Mouse (Mus musculus) macrophage (primary cell): ENCODE results near the gene Ncf1. TPM values are rescaled to one million over a fixed set of nuclear protein-coding genes. Genes with fewer than 3 reads are reported as not detected.
A peak's percentile ranks its signal among the peaks of the same experiment; 100 is the strongest.

Experiments used
- H3K27ac ChIP-seq: fragments of 350-480 bp; formaldehyde crosslinking; 2 replicates; pipeline ENCODE4 v1.9.0; 2021
- H3K36me3 ChIP-seq: fragments of 350-480 bp; formaldehyde crosslinking; 2 replicates; pipeline ENCODE4 v1.9.0; 2021; ENCODE audit errors: inconsistent target
- H3K4me3 ChIP-seq: fragments of 350-480 bp; formaldehyde crosslinking; 2 replicates; pipeline ENCODE4 v1.9.0; 2021; ENCODE audit errors: inconsistent target
- H3K79me2 ChIP-seq: fragments of 350-480 bp; formaldehyde crosslinking; 2 replicates; pipeline ENCODE4 v1.9.0; 2021; ENCODE audit errors: inconsistent target
- WGBS: methylation state at CpG from one replicate; pipeline ENCODE4 v1.1.7; 2026; ENCODE audit warnings: inconsistent platforms; ENCODE audit not compliant: missing documents; 5-methylcytosine and 5-hydroxymethylcytosine counted together
- polyA plus RNA-seq: library from polyadenylated mRNA; stranded (reverse); fragments of 250-400 nt; gene quantifications from 3 replicates; pipeline ENCODE4 v1.2.4, GENCODE M21; 2018; ENCODE audit warnings: inconsistent platforms

Ncf1 gene
- polyA plus RNA-seq, 1 experiment from 2014 or later, result 181 TPM

- Histone ChIP-seq H3K36me3 (peaks cover 43% of the 10 kb centered on the region), H3K79me2 (no peaks in the 10 kb centered on the region), H3K4me3 (no peak overlapping the region), H3K27ac (no peak overlapping the region)
- 71% methylated on average over 3 of the region's 3 CpGs for WGBS
Observed at GRCm38 (mm10) chr5:134236241-134236640, 6.8 kb upstream of the Ncf1 start.

- 62% methylated on average over 6 of the region's 6 CpGs for WGBS
- Histone ChIP-seq H3K27ac (no peak overlapping the region), H3K79me2 (no peaks in the 10 kb centered on the region), H3K4me3 (no peak overlapping the region), H3K36me3 (peaks cover 32% of the 10 kb centered on the region)
Observed at GRCm38 (mm10) chr5:134235111-134235510, 5.7 kb upstream of the Ncf1 start.

DNA sequence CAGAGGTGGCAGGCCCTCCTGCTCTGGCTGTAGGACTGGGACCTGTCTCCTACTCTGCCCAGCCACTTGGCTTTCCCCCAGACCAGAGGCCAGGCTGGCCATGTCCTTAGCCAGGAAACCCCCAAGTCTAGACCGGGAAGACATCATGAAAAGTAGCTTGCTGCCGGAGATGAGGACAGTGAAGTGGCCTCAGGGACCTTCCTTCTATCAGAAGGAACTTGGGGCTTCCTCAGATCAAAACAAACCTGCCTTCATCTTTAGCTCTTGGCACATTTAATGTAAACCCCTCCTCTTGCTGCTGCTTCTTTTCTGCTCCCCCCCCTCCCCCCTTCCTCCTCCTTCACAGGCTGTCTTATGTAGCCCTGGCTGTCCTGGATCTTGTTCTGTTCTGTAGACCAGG lies 4.8 kb upstream of the Ncf1 start:
- 36% methylated on average over 2 of the region's 2 CpGs for WGBS
- Histone ChIP-seq H3K4me3 (no peak overlapping the region), H3K27ac (peak overlapping the region; percentile 95; the same call in 1 of the 2 replicates), H3K79me2 (peaks cover 3% of the 10 kb centered on the region), H3K36me3 (peaks cover 22% of the 10 kb centered on the region)

DNA sequence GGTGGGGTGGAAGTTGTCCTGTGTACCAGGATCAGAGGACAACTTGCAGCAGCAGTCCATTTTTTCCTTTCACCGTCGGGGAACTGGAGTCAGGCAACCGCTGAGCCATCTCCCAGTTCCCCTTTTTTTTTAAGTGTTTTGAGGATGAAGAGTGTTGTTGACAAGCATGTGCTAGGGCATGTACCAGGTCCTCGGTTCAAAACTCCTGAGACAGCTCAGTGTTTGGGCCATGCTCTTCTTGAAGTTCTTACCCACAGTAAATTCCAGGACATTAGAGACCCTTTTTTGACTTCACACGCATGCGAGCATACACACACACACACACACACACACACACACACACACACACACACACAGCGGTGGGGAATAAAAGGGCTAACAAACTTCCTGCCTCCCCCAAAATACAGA lies 3.8 kb upstream of the Ncf1 start:
- H3K36me3 ChIP-seq, result peaks cover 13% of the 10 kb centered on the region
- no peak overlapping the region for H3K4me3 ChIP-seq
- peaks cover 13% of the 10 kb centered on the region for H3K79me2 ChIP-seq
- peak overlapping the region; percentile 95 for H3K27ac ChIP-seq
- 8% methylated on average over 7 of the region's 7 CpGs for WGBS

- Histone ChIP-seq H3K27ac (peak overlapping the region; percentile 95), H3K4me3 (no peak overlapping the region), H3K79me2 (peaks cover 19% of the 10 kb centered on the region), H3K36me3 (peaks cover 6% of the 10 kb centered on the region)
- WGBS, result under 1% methylated on average over 7 of the region's 7 CpGs
Observed at GRCm38 (mm10) chr5:134232568-134232967, 3.1 kb upstream of the Ncf1 start.

DNA sequence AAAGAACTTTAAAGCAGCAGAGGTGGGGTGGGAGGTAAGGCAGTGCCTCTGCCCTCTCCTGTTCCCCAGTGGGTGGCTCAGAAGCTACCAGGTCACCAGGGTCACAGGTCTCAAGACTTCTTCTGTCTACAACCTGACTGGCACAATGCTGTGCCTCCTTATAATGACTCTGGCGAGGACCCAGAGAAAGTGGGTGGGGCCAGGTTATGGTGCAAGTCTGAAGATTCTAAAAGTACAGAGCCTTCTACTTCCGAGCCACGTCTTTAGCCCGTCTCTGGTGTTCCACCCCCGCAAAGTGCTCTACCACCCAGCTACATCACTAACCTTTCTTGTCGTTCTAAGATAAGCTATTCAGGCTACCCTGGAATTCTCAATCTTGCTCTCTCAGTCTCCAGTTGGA lies 2.7 kb upstream of the Ncf1 start:
- Histone ChIP-seq H3K27ac (peak overlapping the region; percentile 95), H3K4me3 (no peak overlapping the region), H3K79me2 (peaks cover 24% of the 10 kb centered on the region), H3K36me3 (peaks cover 4% of the 10 kb centered on the region; the same call in 1 of the 2 replicates)
- 16% methylated on average over 6 of the region's 6 CpGs for WGBS

DNA sequence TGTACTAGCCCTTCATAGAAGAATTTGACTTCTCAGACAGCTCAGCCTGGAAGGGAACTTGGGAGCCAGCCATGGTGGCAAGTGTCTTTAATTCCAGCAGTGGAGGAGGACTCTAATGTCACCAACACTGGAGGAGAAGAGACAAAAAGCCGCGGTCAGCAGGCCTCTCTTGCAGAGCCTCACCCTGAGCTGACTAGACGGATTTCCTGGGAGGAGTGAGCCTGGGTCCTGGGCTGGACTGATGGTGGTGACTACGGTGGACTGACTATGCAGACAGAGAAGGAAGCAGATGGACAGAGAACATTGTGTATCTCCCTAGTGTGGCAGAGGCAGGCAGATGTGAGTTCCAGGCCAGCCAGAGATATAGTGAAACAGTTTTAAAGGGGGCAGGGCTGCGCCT lies 2.0 kb upstream of the Ncf1 start:
- WGBS, result 10% methylated on average over 4 of the region's 5 CpGs
- H3K27ac ChIP-seq, result peak overlapping the region; percentile 95
- peaks cover 10% of the 10 kb centered on the region; the same call in 1 of the 2 replicates for H3K36me3 ChIP-seq
- no peak overlapping the region for H3K4me3 ChIP-seq
- peaks cover 31% of the 10 kb centered on the region for H3K79me2 ChIP-seq

GRCm38 (mm10) chr5:134228249-134228638 lies 1.2 kb downstream of the Ncf1 start:
- Histone ChIP-seq H3K79me2 (peaks cover 60% of the 10 kb centered on the region), H3K4me3 (peak overlapping the region; percentile 78), H3K36me3 (peaks cover 42% of the 10 kb centered on the region), H3K27ac (peak overlapping the region; percentile 95)
- 11% methylated on average over 6 of the region's 6 CpGs for WGBS

DNA sequence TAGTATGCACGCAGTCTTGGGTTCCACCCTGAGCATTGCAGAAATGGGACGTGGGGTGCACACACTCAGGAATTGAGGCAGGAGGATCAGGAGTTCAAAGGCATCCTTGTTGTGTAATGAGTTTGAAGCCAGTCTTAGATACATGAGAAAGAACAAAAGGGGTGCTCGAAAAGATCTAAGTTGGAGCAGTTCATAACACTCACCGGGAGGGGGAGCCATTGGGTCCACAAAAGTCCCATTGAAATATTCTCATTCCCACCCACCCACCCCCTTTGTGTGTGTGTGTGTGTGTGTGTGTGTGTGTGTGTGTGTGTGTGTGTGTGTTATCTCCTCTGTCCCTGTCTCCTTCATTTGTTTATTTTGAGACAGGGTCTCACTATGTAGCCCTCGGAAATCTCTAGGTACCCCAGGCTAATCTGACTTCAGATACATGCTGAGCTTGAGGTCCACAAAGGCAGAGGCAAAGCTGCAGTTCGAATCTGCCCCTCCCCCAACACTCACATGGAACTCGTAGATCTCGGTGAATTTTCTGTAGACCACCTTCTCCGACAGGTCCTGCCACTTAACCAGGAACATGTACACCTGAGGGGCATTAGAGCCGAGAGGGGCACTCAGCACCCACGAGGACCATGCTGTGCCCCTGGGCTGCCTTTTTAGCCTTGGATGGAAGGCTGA lies 1.7 kb downstream of the Ncf1 start:
- peaks cover 47% of the 10 kb centered on the region for H3K36me3 ChIP-seq
- peak overlapping the region; percentile 95 for H3K27ac ChIP-seq
- 12% methylated on average over 11 of the region's 11 CpGs for WGBS
- H3K79me2 ChIP-seq, result peaks cover 60% of the 10 kb centered on the region
- peak overlapping the region; percentile 78 for H3K4me3 ChIP-seq

DNA sequence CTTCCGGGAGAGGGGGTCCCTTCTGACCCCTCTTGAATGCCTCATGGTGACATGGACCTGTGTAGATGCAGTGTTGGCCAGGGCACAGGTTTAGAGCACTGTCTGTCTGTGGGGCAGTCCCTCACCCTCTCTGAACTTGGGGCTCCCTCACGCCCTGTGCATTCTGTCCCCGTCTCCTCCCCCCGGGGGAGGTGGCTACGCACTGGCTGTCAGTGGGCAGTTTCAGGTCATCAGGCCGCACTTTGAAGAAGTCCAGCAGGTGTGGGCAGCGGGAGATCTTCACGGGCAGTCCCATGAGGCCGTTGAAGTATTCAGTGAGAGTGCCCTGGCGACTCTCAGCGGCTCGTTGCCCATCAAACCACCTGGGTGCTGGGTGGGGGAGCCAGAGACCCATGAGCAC lies 2.5 kb downstream of the Ncf1 start:
- Histone ChIP-seq H3K27ac (no peak overlapping the region), H3K36me3 (peaks cover 54% of the 10 kb centered on the region), H3K4me3 (peak overlapping the region; percentile 78; the same call in 1 of the 2 replicates), H3K79me2 (peaks cover 60% of the 10 kb centered on the region)
- WGBS, result 79% methylated on average over 12 of the region's 12 CpGs

- Histone ChIP-seq H3K27ac (no peak overlapping the region), H3K36me3 (peaks cover 69% of the 10 kb centered on the region), H3K79me2 (peaks cover 60% of the 10 kb centered on the region), H3K4me3 (no peak overlapping the region)
- 52% methylated on average over 28 of the region's 30 CpGs for WGBS
Observed at GRCm38 (mm10) chr5:134225110-134225901, 4.1 kb downstream of the Ncf1 start.

GRCm38 (mm10) chr5:134221708-134222150 lies 7.7 kb downstream of the Ncf1 start:
- peaks cover 33% of the 10 kb centered on the region for H3K79me2 ChIP-seq
- WGBS, result 51% methylated on average over 26 of the region's 36 CpGs
- no peak overlapping the region for H3K27ac ChIP-seq
- H3K4me3 ChIP-seq, result no peak overlapping the region
- peaks cover 74% of the 10 kb centered on the region for H3K36me3 ChIP-seq

DNA sequence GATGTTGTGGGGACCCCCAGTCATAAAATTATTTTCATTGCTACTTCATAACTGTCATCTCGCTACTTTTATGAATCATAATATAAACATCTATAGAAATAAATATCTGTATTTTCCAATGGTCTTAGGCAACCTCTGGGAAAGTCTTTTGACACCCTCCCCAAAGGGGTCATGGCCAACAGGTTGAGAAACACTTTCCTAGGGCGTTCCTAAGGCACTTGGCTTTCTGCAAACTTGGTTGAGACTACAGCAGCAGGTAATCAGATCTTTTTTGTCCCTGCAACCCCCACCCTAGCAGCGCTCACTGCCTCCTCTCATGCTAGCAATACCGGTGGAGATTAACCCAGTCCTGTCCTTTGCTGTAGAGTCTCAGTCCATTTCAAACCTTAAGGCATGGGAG lies 8.1 kb downstream of the Ncf1 start:
- H3K79me2 ChIP-seq, result peaks cover 28% of the 10 kb centered on the region
- H3K27ac ChIP-seq, result no peak overlapping the region
- H3K4me3 ChIP-seq, result no peak overlapping the region
- WGBS, result 62% methylated on average over 4 of the region's 4 CpGs
- H3K36me3 ChIP-seq, result peaks cover 69% of the 10 kb centered on the region

GRCm38 (mm10) chr5:134217900-134218299 lies 11.5 kb downstream of the Ncf1 start:
- peaks cover 36% of the 10 kb centered on the region for H3K36me3 ChIP-seq
- no peaks in the 10 kb centered on the region for H3K79me2 ChIP-seq
- 95% methylated on average over 5 of the region's 7 CpGs for WGBS
- no peak overlapping the region for H3K4me3 ChIP-seq
- no peak overlapping the region for H3K27ac ChIP-seq
